Mouse (Mus musculus) spleen, adult 2 months (tissue): ENCODE results near the gene Aldh4a1.

ENCODE experiments used
- CTCF ChIP-seq: fragments of 200-500 bp; IDR thresholded peaks from 2 replicates; pipeline ENCODE4 v1.5.1; 2011; ENCODE audit warnings: mild to moderate bottlenecking, inconsistent platforms; ENCODE audit not compliant: insufficient read depth, insufficient read length, insufficient replicate concordance; ENCODE audit errors: extremely low read depth
- POLR2A ChIP-seq: fragments of 200-500 bp; IDR thresholded peaks from 2 replicates; pipeline ENCODE4 v1.6.1; 2011; ENCODE audit warnings: low read depth, low read length, inconsistent platforms

DNA sequence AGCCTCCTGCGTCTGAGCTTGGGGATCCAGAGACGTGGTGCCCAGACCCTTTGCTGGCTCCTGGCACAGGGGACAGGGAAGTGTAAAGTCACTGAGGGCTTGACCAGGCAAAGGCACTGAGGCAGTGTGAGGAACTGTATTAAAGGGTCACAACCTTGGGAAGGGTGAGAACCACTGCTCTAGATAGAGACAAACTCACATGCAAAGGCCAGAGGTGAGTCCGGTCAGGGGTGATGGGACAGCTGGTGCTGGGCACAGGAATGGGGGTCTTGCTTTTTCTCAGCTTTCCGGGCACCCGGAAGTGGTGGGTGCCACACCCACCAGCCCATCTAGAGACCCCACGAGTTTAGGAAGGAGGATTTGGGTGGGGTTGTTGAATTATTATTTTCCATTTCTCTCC is 29.3 kb upstream of the Aldh4a1 start:
- no peak for TF ChIP-seq CTCF
- no peak for TF ChIP-seq POLR2A
